Mouse (Mus musculus): ENCODE data around the gene Adamts8.

- TF ChIP-seq EP300 (IDR thresholded peaks at IDR 0.05; ENCODE audit: insufficient read depth, low read depth, low read length): no peak
- TF ChIP-seq CTCF (IDR thresholded peaks at IDR 0.05; ENCODE audit: low read depth, low read length): no peak
These were observed 38.1 kb downstream of the Adamts8 start for GRCm38 (mm10) chr9:30980467-30980866.
